Mouse (Mus musculus) Patski (cell line): ENCODE measurements around the gene Arrdc3. TPM values are rescaled to one million over a fixed set of nuclear protein-coding genes. Genes with fewer than 3 reads are reported as not detected.
A peak's percentile ranks its signal among the peaks of the same experiment; 100 is the strongest.

ENCODE experiments used
- ATAC-seq: fragments of 100-300 bp; one replicate; pipeline ENCODE4 v1.8.0; 2021
- CTCF ChIA-PET: fragments of 350-600 bp; sonication (Branson Sonifier 250); formaldehyde crosslinking; loops from one replicate; lab custom pipeline; 2022; ENCODE audit warnings: inconsistent platforms; lab: Charles Lee
- POLR2A ChIA-PET: fragments of 350-600 bp; sonication (Branson Sonifier 250); formaldehyde crosslinking; loops from one replicate; lab custom pipeline; 2022; ENCODE audit warnings: antibody characterized with exemption, inconsistent platforms; lab: Charles Lee
- DNase-seq: peaks from one replicate; pipeline ENCODE4 v3.0.0-alpha.2; 2011; ENCODE audit warnings: low read depth, low spot score
- H3K27me3 ChIP-seq: fragments of 371-371 bp; one replicate; pipeline ENCODE4 v1.5.1; 2021
- CTCF ChIP-seq: fragments of 100-300 bp; IDR thresholded peaks from one replicate; pipeline ENCODE4 v1.5.1; 2021
- in situ Hi-C: fragments of 300-500 bp; cut with MboI; formaldehyde crosslinking; loops from 3 replicates; pipeline ENCODE4 v1.11.1; 2018; ENCODE audit warnings: low pct_unique_long_range_greater_than_20kb, mixed read lengths
- polyA plus RNA-seq: library from polyadenylated mRNA; unstranded; gene quantifications from one replicate; pipeline ENCODE4 v1.2.3, GENCODE M21; 2021

Gene Arrdc3
- polyA plus RNA-seq, 1 experiment from 2014 or later: 31.2 TPM

- in situ Hi-C loops: loop anchor here (5.0 kb wide), 1 partner anchor 53 kb away; no protein-coding TSS in a partner anchor
- ChIA-PET POLR2A (interaction anchor here (1.0 kb wide), 1 partner anchor 37 kb away, joined by 3 read pairs; no protein-coding TSS in a partner anchor), CTCF (interaction anchor here (0.9 to 1.9 kb wide), 5 partner anchors 8 to 269 kb away, joined by 3 to 6 read pairs (median 3); partner anchors contain the start of gene Arrdc3)
- H3K27me3 ChIP-seq: no peaks in the 10 kb centered on the region
- TF ChIP-seq CTCF: no peak
- ATAC-seq (no peak), DNase-seq (no peak)
These were observed 57.2 kb downstream of the Arrdc3 start for GRCm38 (mm10) chr13:80940421-80940820.

- in situ Hi-C loops: loop anchor here (5.0 kb wide), 1 partner anchor 54 kb away; no protein-coding TSS in a partner anchor
- peak; percentile 94 for ATAC-seq
- TF ChIP-seq CTCF: peak; percentile 40
These were observed 57.9 kb downstream of the Arrdc3 start for GRCm38 (mm10) chr13:80940860-80941630.

GRCm38 (mm10) chr13:80944532-80944931 lies 61.3 kb downstream of the Arrdc3 start:
- no peak for ATAC-seq
- H3K27me3 ChIP-seq: no peaks in the 10 kb centered on the region
- no peak for TF ChIP-seq CTCF
- DNase-seq: no peak
- in situ Hi-C loops: loop anchor here (5.0 kb wide), 1 partner anchor 57 kb away; no protein-coding TSS in a partner anchor
- CTCF ChIA-PET: no interaction called here
- POLR2A ChIA-PET: no interaction called here

More at GRCm38 (mm10) chr13:80940860-80941630, 57.9 kb downstream of the Arrdc3 start:
- ChIA-PET CTCF (interaction anchor here (0.9 to 1.9 kb wide), 6 partner anchors 9 to 268 kb away, joined by 3 to 6 read pairs (median 4); partner anchors contain the start of gene Arrdc3), POLR2A (interaction anchor here (0.5 to 1.0 kb wide), 2 partner anchors 38 to 44 kb away, joined by 3 to 5 read pairs; no protein-coding TSS in a partner anchor)
- DNase-seq: peak; percentile 85
- H3K27me3 ChIP-seq: no peaks in the 10 kb centered on the region
